ENCODE assay signal across 9 mouse cellular contexts in the genomic region with DNA sequence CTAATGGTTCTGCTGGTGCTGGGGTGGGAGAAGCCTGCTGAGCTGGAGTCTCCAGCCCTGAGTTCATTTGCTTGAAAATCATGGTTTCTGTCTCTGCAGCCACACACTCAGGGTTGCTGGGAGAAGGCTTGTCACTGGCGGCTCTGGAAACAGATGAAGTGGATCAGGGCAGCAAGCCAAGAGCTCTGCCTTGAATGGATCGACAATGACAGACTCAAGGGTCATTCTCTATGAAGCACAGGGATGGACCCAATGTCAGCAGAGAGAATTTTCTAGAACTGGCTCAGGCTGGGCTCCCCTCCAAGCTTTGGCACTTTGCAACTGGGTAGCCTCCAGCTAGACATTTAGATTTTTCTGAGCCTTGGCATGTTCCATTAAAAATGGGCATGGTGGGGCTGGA.
DNase-seq lines count a peak whose midpoint lies in the region; ATAC-seq and TF ChIP-seq lines count a peak whose summit lies in the region.
"Had no signal": no experiment of that assay in that cellular context is flagged by ENCODE, and none has a peak within 500 bp of the region (broad histone marks: within the 10 kb centered on the region; RNA-seq: fewer than 3 reads in every experiment).

No protein-coding gene starts in this region.

- 34% methylated on average over 2 of the region's 2 CpGs for WGBS in hindbrain, embryonic 15.5 days
- 56% methylated on average over 2 of the region's 2 CpGs for WGBS in hindbrain, embryonic 12.5 days
- WGBS in cerebellum, adult 2 months, result 24% methylated on average over 2 of the region's 2 CpGs

- H3K9me3 ChIP-seq in hindbrain, embryonic 15.5 days, result no peaks in the 10 kb centered on the region
- no peaks in the 10 kb centered on the region for H3K9me3 ChIP-seq in hindbrain, embryonic 12.5 days (replicated peaks)

- ATAC-seq in hindbrain, embryonic 15.5 days (ENCODE audit: low FRiP score, low read depth), result peak; percentile 66
- ATAC-seq in hindbrain, embryonic 12.5 days (ENCODE audit: low FRiP score), result no peak
- no peak for ATAC-seq in erythroblast, adult 5-6 weeks (replicated peaks; ENCODE audit: low FRiP score, poor library complexity, severe bottlenecking)

- H3K4me3 ChIP-seq in hindbrain, embryonic 15.5 days, result no peak overlapping the region
- no peak overlapping the region for H3K4me3 ChIP-seq in hindbrain, embryonic 12.5 days
- no peak overlapping the region for H3K4me3 ChIP-seq in cerebellum, adult 2 months (replicated peaks; ENCODE audit: insufficient read depth, low read depth, low read length)

- H3K27ac ChIP-seq in hindbrain, embryonic 15.5 days (replicated peaks), result no peak overlapping the region
- no peak overlapping the region for H3K27ac ChIP-seq in hindbrain, embryonic 12.5 days
- H3K27ac ChIP-seq in cerebellum, adult 2 months (ENCODE audit: insufficient read depth, low read length), result no peak overlapping the region

- H3K4me1 ChIP-seq in hindbrain, embryonic 15.5 days (replicated peaks), result peaks cover 15% of the 10 kb centered on the region
- H3K4me1 ChIP-seq in hindbrain, embryonic 12.5 days, result 0 out of 2 replicates have a peak, but pooled peaks cover 3% of the 10 kb centered on the region
- no peaks in the 10 kb centered on the region for H3K4me1 ChIP-seq in cerebellum, adult 2 months (ENCODE audit: control insufficient read depth, insufficient read depth, low read length)

- DNase-seq in cerebellum, adult 2 months, result peak; percentile 32 to 54
- peak; percentile 17 for DNase-seq in heart, postnatal 25 days (ENCODE audit: low spot score)
- DNase-seq in layer of hippocampus, postnatal 36 days, result peak; percentile 31 to 45
- no peak for DNase-seq in spleen, postnatal 14 days (ENCODE audit: low spot score in 2 of 2)
- DNase-seq in gastrocnemius, postnatal 10 days, result no peak

- no peak overlapping the region for H3K9ac ChIP-seq in hindbrain, embryonic 15.5 days
- no peak overlapping the region for H3K9ac ChIP-seq in hindbrain, embryonic 12.5 days

- no peak overlapping the region for H3K4me2 ChIP-seq in hindbrain, embryonic 15.5 days
- no peak overlapping the region for H3K4me2 ChIP-seq in hindbrain, embryonic 12.5 days (replicated peaks)

- TF ChIP-seq CTCF in cerebellum, adult 2 months (IDR thresholded peaks at IDR 0.05; ENCODE audit: borderline replicate concordance, insufficient read depth, low read depth, low read length), result no peak

- TF ChIP-seq POLR2A in cerebellum, adult 2 months (IDR thresholded peaks at IDR 0.05; ENCODE audit: borderline replicate concordance, insufficient read depth, low read length), result no peak

- H3K36me3 ChIP-seq in hindbrain, embryonic 15.5 days, result no peaks in the 10 kb centered on the region
- H3K36me3 ChIP-seq in hindbrain, embryonic 12.5 days, result no peaks in the 10 kb centered on the region

- intact Hi-C loops in heart, postnatal 25 days (cut with DNase I), result no loop called here

- H3K27me3 ChIP-seq in hindbrain, embryonic 15.5 days, result no peaks in the 10 kb centered on the region
- H3K27me3 ChIP-seq in hindbrain, embryonic 12.5 days, result no peaks in the 10 kb centered on the region
- no peaks in the 10 kb centered on the region; the same call in 1 of the 2 replicates for H3K27me3 ChIP-seq in cerebellum, adult 2 months (ENCODE audit: control insufficient read depth, insufficient read depth, low read length)
- H3K27me3 ChIP-seq: CH12.LX had no signal

Comparison
In these comparisons a context has a peak if more than half of its experiments do, and no peak if none do; other contexts are left out.
1. DNase-seq: peak in cerebellum, adult 2 months (2 of 2), heart, postnatal 25 days (single experiment) and layer of hippocampus, postnatal 36 days (2 of 2); none in spleen, postnatal 14 days (0 of 2) and gastrocnemius, postnatal 10 days (single experiment).